Mouse (Mus musculus) stomach, postnatal 0 days (tissue): ENCODE measurements around the gene Plk2. TPM values are rescaled to one million over a fixed set of nuclear protein-coding genes. Genes with fewer than 3 reads are reported as not detected.

Source experiments
- ATAC-seq: fragments of 200-750 bp; cut with Nextera tagmentation; 2 replicates; pipeline ENCODE4 v1.8.0; 2017; ENCODE audit not compliant: low FRiP score, low TSS enrichment
- DNase-seq: peaks from one replicate; pipeline ENCODE4 v3.0.0-alpha.2; 2016; ENCODE audit warnings: low spot score
- H3K27ac ChIP-seq: fragments of 300-500 bp; sonication (generic); replicated peaks from 2 replicates; pipeline ENCODE4 v1.5.1; 2014; ENCODE audit warnings: mild to moderate bottlenecking, control low read depth
- H3K27me3 ChIP-seq: fragments of 300-500 bp; sonication (generic); 2 replicates; pipeline ENCODE4 v1.6.1; 2014; ENCODE audit warnings: low read length; ENCODE audit not compliant: control insufficient read depth, insufficient read depth
- H3K36me3 ChIP-seq: fragments of 300-500 bp; sonication (generic); 2 replicates; pipeline ENCODE4 v1.6.1; 2014; ENCODE audit warnings: low read length, mixed read lengths; ENCODE audit not compliant: control insufficient read depth, insufficient read depth
- H3K4me1 ChIP-seq: fragments of 300-500 bp; sonication (generic); replicated peaks from 2 replicates; pipeline ENCODE4 v1.6.1; 2014; ENCODE audit warnings: antibody characterized with exemption; ENCODE audit not compliant: control insufficient read depth, insufficient read depth
- H3K4me2 ChIP-seq: fragments of 300-500 bp; sonication (generic); replicated peaks from 2 replicates; pipeline ENCODE4 v1.6.1; 2014; ENCODE audit warnings: low read depth, mild to moderate bottlenecking, control low read depth, moderate library complexity
- H3K4me3 ChIP-seq: fragments of 300-500 bp; sonication (generic); 2 replicates; pipeline ENCODE4 v1.5.1; 2014; ENCODE audit warnings: low read depth, low read length, control low read depth
- H3K9ac ChIP-seq: fragments of 300-500 bp; sonication (generic); 2 replicates; pipeline ENCODE4 v1.6.1; 2014; ENCODE audit warnings: mild to moderate bottlenecking, low read length, control low read depth, mixed read lengths
- H3K9me3 ChIP-seq: fragments of 300-500 bp; sonication (generic); 2 replicates; pipeline ENCODE4 v1.6.1; 2016; ENCODE audit warnings: low read length; ENCODE audit not compliant: control insufficient read depth
- CTCF ChIP-seq: IDR thresholded peaks from 2 replicates; pipeline ENCODE4 v1.5.1; 2016; ENCODE audit warnings: antibody characterized with exemption, low read depth, mild to moderate bottlenecking, moderate library complexity
- EP300 ChIP-seq: optimal IDR thresholded peaks from 2 replicates; pipeline ENCODE3; 2016; ENCODE audit warnings: antibody characterized with exemption
- WGBS: fragments of 180-500 bp; shearing (Covaris S2); extraction: QIAGEN DNeasy Blood & Tissue Kit; methylation state at CpG from one replicate; pipeline ENCODE4 v1.1.7; 2014; 5-methylcytosine and 5-hydroxymethylcytosine counted together
- polyA plus RNA-seq: library from polyadenylated mRNA; unstranded; fragments of >200 nt; fragmentation: Nextera tagmentation; extraction: Ambion mirVana; gene quantifications from 2 replicates; pipeline ENCODE4 v1.2.1, GENCODE M21; 2015

The Plk2 gene
- polyA plus RNA-seq, 1 experiment from 2014 or later = 41.5 TPM

GRCm38 (mm10) chr13:110392631-110393030 lies 2.2 kb upstream of the Plk2 start:
- DNase-seq (peak; percentile 31), ATAC-seq (no peak)
- no peak overlapping the region for H3K9ac ChIP-seq
- WGBS = 33% methylated on average over 3 of the region's 3 CpGs
- H3K27me3 ChIP-seq = no peaks in the 10 kb centered on the region
- H3K4me2 ChIP-seq = no peak overlapping the region
- H3K27ac ChIP-seq = no peak overlapping the region
- TF ChIP-seq CTCF (no peak), EP300 (no peak)
- H3K4me3 ChIP-seq = no peak overlapping the region
- no peaks in the 10 kb centered on the region for H3K9me3 ChIP-seq
- H3K36me3 ChIP-seq = no peaks in the 10 kb centered on the region
- no peaks in the 10 kb centered on the region for H3K4me1 ChIP-seq

GRCm38 (mm10) chr13:110395179-110395794 lies 441 bp downstream of the Plk2 start:
- peak overlapping the region; percentile 98 for H3K4me2 ChIP-seq
- peaks cover 14% of the 10 kb centered on the region for H3K36me3 ChIP-seq
- ATAC-seq (peak; percentile 22; the same call in 1 of the 2 replicates), DNase-seq (no peak)
- H3K4me1 ChIP-seq = no peaks in the 10 kb centered on the region
- whole genome bisulfite sequencing = under 1% methylated on average over 40 of the region's 41 CpGs
- TF ChIP-seq EP300 (no peak), CTCF (no peak)
- peak overlapping the region; percentile 80 for H3K4me3 ChIP-seq
- no peaks in the 10 kb centered on the region for H3K27me3 ChIP-seq
- H3K9ac ChIP-seq = peak overlapping the region; percentile 85
- peak overlapping the region; percentile 91 for H3K27ac ChIP-seq
- H3K9me3 ChIP-seq = no peaks in the 10 kb centered on the region

- ATAC-seq (no peak), DNase-seq (no peak)
- Histone ChIP-seq H3K4me1 (no peaks in the 10 kb centered on the region), H3K27me3 (no peaks in the 10 kb centered on the region), H3K36me3 (peaks cover 16% of the 10 kb centered on the region), H3K9me3 (no peaks in the 10 kb centered on the region), H3K9ac (peak overlapping the region; percentile 85), H3K27ac (no peak overlapping the region; the same call in 1 of the 2 replicates), H3K4me3 (peak overlapping the region; percentile 80), H3K4me2 (peak overlapping the region; percentile 98)
- TF ChIP-seq CTCF = no peak
- TF ChIP-seq EP300 = no peak
- 4% methylated on average over 21 of the region's 21 CpGs for WGBS
These were observed 1.3 kb downstream of the Plk2 start for GRCm38 (mm10) chr13:110395916-110396685.

GRCm38 (mm10) chr13:110397750-110398149 lies 2.9 kb downstream of the Plk2 start:
- no peak overlapping the region for H3K9ac ChIP-seq
- ATAC-seq = no peak
- 0 out of 2 replicates have a peak overlapping the region, but pooled peaks have one; percentile 1 for H3K4me3 ChIP-seq
- no peaks in the 10 kb centered on the region for H3K27me3 ChIP-seq
- 84% methylated on average over 8 of the region's 8 CpGs for WGBS
- peaks cover 16% of the 10 kb centered on the region for H3K36me3 ChIP-seq
- peak overlapping the region; percentile 21 for H3K4me2 ChIP-seq
- no peak for DNase-seq
- H3K4me1 ChIP-seq = no peaks in the 10 kb centered on the region
- no peak overlapping the region for H3K27ac ChIP-seq
- no peaks in the 10 kb centered on the region for H3K9me3 ChIP-seq
- TF ChIP-seq CTCF (no peak), EP300 (no peak)

- 73% methylated on average over 24 of the region's 24 CpGs for WGBS
- H3K27ac ChIP-seq = no peak overlapping the region
- TF ChIP-seq EP300 (no peak), CTCF (no peak)
These were observed 3.8 kb downstream of the Plk2 start for GRCm38 (mm10) chr13:110398513-110399270.

More at GRCm38 (mm10) chr13:110398513-110399270, 3.8 kb downstream of the Plk2 start:
- Histone ChIP-seq H3K4me2 (peak overlapping the region; percentile 21), H3K9ac (no peak overlapping the region), H3K27me3 (no peaks in the 10 kb centered on the region), H3K4me1 (no peaks in the 10 kb centered on the region), H3K4me3 (peak overlapping the region; percentile 3; the same call in 1 of the 2 replicates), H3K9me3 (no peaks in the 10 kb centered on the region), H3K36me3 (peaks cover 16% of the 10 kb centered on the region)
- ATAC-seq (no peak), DNase-seq (no peak)
